Mouse (Mus musculus): Measurements from ENCODE around the gene 2510009E07Rik. TPM values are rescaled to one million over a fixed set of nuclear protein-coding genes. Genes with fewer than 3 reads are reported as not detected.

Gene 2510009E07Rik
- polyA plus RNA-seq, 1 experiment from 2014 or later = 19.5 TPM

- no peak overlapping the region for H3K9ac ChIP-seq
- no peaks in the 10 kb centered on the region for H3K36me3 ChIP-seq
- no peak overlapping the region for H3K4me3 ChIP-seq (replicated peaks)
- no peaks in the 10 kb centered on the region for H3K9me3 ChIP-seq
- H3K27me3 ChIP-seq (replicated peaks) = no peaks in the 10 kb centered on the region
- no peak for ATAC-seq (ENCODE audit: insufficient read depth, low FRiP score, low read depth)
- H3K4me1 ChIP-seq = peaks cover 14% of the 10 kb centered on the region
- 57% methylated on average over 3 of the region's 3 CpGs for WGBS
- peak overlapping the region; percentile 32 for H3K4me2 ChIP-seq
- H3K27ac ChIP-seq = peak overlapping the region; percentile 87
Measured at GRCm38 (mm10) chr16:21644574-21644973, 49.9 kb downstream of the 2510009E07Rik start.

GRCm38 (mm10) chr16:21644066-21644561 lies 50.4 kb downstream of the 2510009E07Rik start:
- H3K9ac ChIP-seq = no peak overlapping the region
- no peaks in the 10 kb centered on the region for H3K36me3 ChIP-seq
- H3K4me1 ChIP-seq = peaks cover 14% of the 10 kb centered on the region
- 18% methylated on average over 17 of the region's 17 CpGs for WGBS
- peak overlapping the region; percentile 87 for H3K27ac ChIP-seq
- peak; percentile 79 for ATAC-seq (ENCODE audit: insufficient read depth, low FRiP score, low read depth)
- peak overlapping the region; percentile 32 for H3K4me2 ChIP-seq
- no peak overlapping the region for H3K4me3 ChIP-seq (replicated peaks)
- no peaks in the 10 kb centered on the region for H3K9me3 ChIP-seq
- no peaks in the 10 kb centered on the region for H3K27me3 ChIP-seq (replicated peaks)

- 65% methylated on average over 2 of the region's 2 CpGs for WGBS
- 0 out of 2 replicates have a peak, but pooled peaks have one; percentile 7 for ATAC-seq (ENCODE audit: insufficient read depth, low FRiP score, low read depth)
- H3K4me3 ChIP-seq (replicated peaks) = no peak overlapping the region
- H3K4me2 ChIP-seq = peak overlapping the region; percentile 32
- H3K4me1 ChIP-seq = peaks cover 14% of the 10 kb centered on the region
- no peaks in the 10 kb centered on the region for H3K36me3 ChIP-seq
- peak overlapping the region; percentile 87 for H3K27ac ChIP-seq
- H3K9ac ChIP-seq = no peak overlapping the region
- H3K27me3 ChIP-seq (replicated peaks) = no peaks in the 10 kb centered on the region
- H3K9me3 ChIP-seq = no peaks in the 10 kb centered on the region
Measured at GRCm38 (mm10) chr16:21643621-21644041, 50.8 kb downstream of the 2510009E07Rik start.

- no peak overlapping the region for H3K4me3 ChIP-seq (replicated peaks)
- H3K4me2 ChIP-seq = no peak overlapping the region
- H3K9me3 ChIP-seq = no peaks in the 10 kb centered on the region
- H3K4me1 ChIP-seq = peaks cover 14% of the 10 kb centered on the region
- ATAC-seq (ENCODE audit: insufficient read depth, low FRiP score, low read depth) = no peak
- no peak overlapping the region for H3K9ac ChIP-seq
- no peaks in the 10 kb centered on the region for H3K36me3 ChIP-seq
- WGBS = 91% methylated on average over 5 of the region's 5 CpGs
- no peak overlapping the region for H3K27ac ChIP-seq
- H3K27me3 ChIP-seq (replicated peaks) = no peaks in the 10 kb centered on the region
Measured at GRCm38 (mm10) chr16:21642906-21643305, 51.6 kb downstream of the 2510009E07Rik start.

GRCm38 (mm10) chr16:21641944-21642343 lies 52.5 kb downstream of the 2510009E07Rik start:
- Histone ChIP-seq H3K4me1 (peaks cover 14% of the 10 kb centered on the region), H3K27ac (peak overlapping the region; percentile 44; the same call in 1 of the 2 replicates), H3K9me3 (no peaks in the 10 kb centered on the region), H3K36me3 (no peaks in the 10 kb centered on the region), H3K9ac (no peak overlapping the region), H3K4me2 (no peak overlapping the region), H3K4me3 (replicated peaks) (no peak overlapping the region), H3K27me3 (replicated peaks) (no peaks in the 10 kb centered on the region)
- 70% methylated on average over 3 of the region's 3 CpGs for WGBS
- ATAC-seq (ENCODE audit: insufficient read depth, low FRiP score, low read depth) = no peak

GRCm38 (mm10) chr16:21640766-21641499 lies 53.5 kb downstream of the 2510009E07Rik start:
- Histone ChIP-seq H3K4me1 (peaks cover 14% of the 10 kb centered on the region), H3K27ac (peak overlapping the region; percentile 44; the same call in 1 of the 2 replicates), H3K4me3 (replicated peaks) (no peak overlapping the region), H3K4me2 (no peak overlapping the region), H3K36me3 (no peaks in the 10 kb centered on the region), H3K9ac (no peak overlapping the region), H3K9me3 (no peaks in the 10 kb centered on the region), H3K27me3 (replicated peaks) (no peaks in the 10 kb centered on the region)
- ATAC-seq (ENCODE audit: insufficient read depth, low FRiP score, low read depth) = no peak
- 78% methylated on average over 7 of the region's 7 CpGs for WGBS

GRCm38 (mm10) chr16:21637201-21637819 lies 57.2 kb downstream of the 2510009E07Rik start:
- Histone ChIP-seq H3K27ac (no peak overlapping the region), H3K4me2 (no peak overlapping the region), H3K9me3 (no peaks in the 10 kb centered on the region), H3K9ac (no peak overlapping the region), H3K4me1 (no peaks in the 10 kb centered on the region), H3K27me3 (replicated peaks) (no peaks in the 10 kb centered on the region), H3K4me3 (replicated peaks) (no peak overlapping the region), H3K36me3 (no peaks in the 10 kb centered on the region)
- no peak for ATAC-seq (ENCODE audit: insufficient read depth, low FRiP score, low read depth)
- 73% methylated on average over 11 of the region's 11 CpGs for WGBS

- Histone ChIP-seq H3K27ac (no peak overlapping the region), H3K27me3 (replicated peaks) (no peaks in the 10 kb centered on the region), H3K36me3 (no peaks in the 10 kb centered on the region), H3K4me3 (replicated peaks) (no peak overlapping the region), H3K9ac (no peak overlapping the region), H3K4me2 (no peak overlapping the region), H3K9me3 (no peaks in the 10 kb centered on the region), H3K4me1 (no peaks in the 10 kb centered on the region)
- no peak for ATAC-seq (ENCODE audit: insufficient read depth, low FRiP score, low read depth)
- 78% methylated on average over 5 of the region's 5 CpGs for WGBS
Measured at GRCm38 (mm10) chr16:21636156-21636853, 58.2 kb downstream of the 2510009E07Rik start.

GRCm38 (mm10) chr16:21634460-21634859 lies 60.0 kb downstream of the 2510009E07Rik start:
- H3K9me3 ChIP-seq = no peaks in the 10 kb centered on the region
- H3K4me2 ChIP-seq = no peak overlapping the region
- no peaks in the 10 kb centered on the region for H3K36me3 ChIP-seq

GRCm38 (mm10) chr16:21631815-21632222 lies 62.6 kb downstream of the 2510009E07Rik start:
- 54% methylated on average over 4 of the region's 4 CpGs for WGBS

More at GRCm38 (mm10) chr16:21634460-21634859, 60.0 kb downstream of the 2510009E07Rik start:
- H3K4me3 ChIP-seq (replicated peaks) = no peak overlapping the region
- ATAC-seq (ENCODE audit: insufficient read depth, low FRiP score, low read depth) = no peak
- H3K4me1 ChIP-seq = no peaks in the 10 kb centered on the region
- H3K9ac ChIP-seq = no peak overlapping the region
- H3K27ac ChIP-seq = no peak overlapping the region
- H3K27me3 ChIP-seq (replicated peaks) = no peaks in the 10 kb centered on the region

GRCm38 (mm10) chr16:21630614-21631013 lies 63.9 kb downstream of the 2510009E07Rik start:
- no peaks in the 10 kb centered on the region for H3K9me3 ChIP-seq
- no peak overlapping the region for H3K9ac ChIP-seq
- no peaks in the 10 kb centered on the region for H3K36me3 ChIP-seq
- no peaks in the 10 kb centered on the region for H3K27me3 ChIP-seq (replicated peaks)
- ATAC-seq (ENCODE audit: insufficient read depth, low FRiP score, low read depth) = no peak
- no peak overlapping the region for H3K4me2 ChIP-seq
- H3K27ac ChIP-seq = no peak overlapping the region
- no peaks in the 10 kb centered on the region for H3K4me1 ChIP-seq
- 85% methylated on average over 4 of the region's 4 CpGs for WGBS
- no peak overlapping the region for H3K4me3 ChIP-seq (replicated peaks)

More at GRCm38 (mm10) chr16:21631815-21632222, 62.6 kb downstream of the 2510009E07Rik start:
- Histone ChIP-seq H3K9me3 (no peaks in the 10 kb centered on the region), H3K4me3 (replicated peaks) (no peak overlapping the region), H3K27ac (no peak overlapping the region), H3K4me1 (no peaks in the 10 kb centered on the region), H3K36me3 (no peaks in the 10 kb centered on the region), H3K27me3 (replicated peaks) (no peaks in the 10 kb centered on the region), H3K4me2 (no peak overlapping the region), H3K9ac (no peak overlapping the region)
- no peak for ATAC-seq (ENCODE audit: insufficient read depth, low FRiP score, low read depth)

All from stomach, embryonic 15.5 days (tissue).